Mouse (Mus musculus): ENCODE data around the gene Kcne3.

The Kcne3 gene

DNA sequence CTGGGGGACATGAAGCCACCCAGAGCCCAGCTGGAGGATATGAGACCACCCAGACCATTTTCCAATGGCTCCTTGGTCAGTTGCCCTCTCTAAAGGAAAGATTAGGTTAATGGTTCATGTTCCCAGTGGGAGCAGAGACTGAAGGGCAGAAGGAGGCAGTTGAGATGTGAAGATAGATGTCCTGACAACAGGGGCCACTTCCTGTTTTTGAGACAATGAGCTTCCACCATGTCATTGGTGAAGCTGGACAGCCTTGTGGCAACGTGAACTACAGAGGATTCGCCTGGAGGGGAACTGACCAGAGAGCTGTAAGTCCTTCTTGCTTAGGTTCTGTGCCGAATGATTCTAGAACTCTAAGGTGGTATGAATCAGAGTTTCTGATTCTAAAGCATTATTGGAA, at the start of gene Kcne3:
Gene Kcne3 (plus strand): TSS at position 234 of the 400 bp plus-strand sequence.
- no peak for DNase-seq

- no peak for DNase-seq
Observed at GRCm38 (mm10) chr7:100126514-100126913, 49.8 kb upstream of the Kcne3 start.

DNA sequence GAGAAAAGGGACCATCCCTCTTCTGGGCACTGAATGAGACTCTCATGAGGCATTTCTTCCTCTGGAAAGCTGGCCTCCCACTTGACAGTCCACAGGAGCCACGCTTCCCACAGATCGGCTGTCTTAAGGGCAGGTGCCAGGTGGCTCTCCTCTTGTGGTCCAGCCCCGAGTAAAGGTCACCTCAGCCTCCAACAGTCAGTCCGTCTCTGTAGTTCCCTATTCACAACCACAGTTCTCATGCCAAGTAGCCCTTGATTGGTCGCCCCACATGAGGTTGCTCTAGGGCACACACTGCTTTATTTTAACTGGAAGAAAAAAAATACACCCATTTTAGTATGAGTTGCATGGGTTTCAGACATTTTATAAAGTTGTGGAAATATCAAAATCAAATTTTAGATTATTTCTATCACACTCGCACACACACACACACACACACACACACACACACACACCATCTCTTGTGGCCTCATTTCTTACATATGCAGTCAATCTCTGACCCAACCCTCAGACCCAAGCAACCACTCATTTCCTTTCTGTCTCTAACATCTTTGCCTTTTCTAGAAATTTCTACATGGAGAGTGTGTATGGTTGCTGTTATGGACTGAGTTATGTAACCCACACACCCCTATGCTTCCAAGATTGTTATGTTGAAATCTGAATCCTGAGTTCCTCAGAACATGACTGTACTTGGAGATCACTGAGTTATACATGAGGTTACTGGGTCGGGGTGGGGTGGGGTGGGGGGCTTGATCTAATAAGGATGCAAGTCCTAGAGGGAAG, 47.9 kb upstream of the Kcne3 start:
- no peak for DNase-seq

DNA sequence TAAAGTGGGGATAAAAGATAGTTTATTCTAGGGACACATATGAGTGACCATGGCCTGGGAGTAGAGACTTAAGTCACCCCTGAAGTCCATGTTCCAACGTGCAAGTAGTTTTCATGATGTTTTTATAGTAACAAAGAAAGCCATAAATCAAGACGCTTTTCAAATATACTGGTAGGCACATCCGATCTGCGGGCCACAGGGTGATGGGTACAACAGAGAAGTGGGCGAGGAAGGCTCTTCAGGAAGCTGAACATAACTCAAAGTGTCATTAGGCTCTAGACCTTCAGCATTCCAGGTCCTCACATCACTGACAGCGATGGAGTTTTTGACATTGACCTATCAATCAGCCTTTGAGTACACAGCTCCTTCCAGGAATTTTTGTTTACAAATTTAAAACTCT, 45.7 kb upstream of the Kcne3 start:
- DNase-seq = no peak

- no peak for DNase-seq
Observed at GRCm38 (mm10) chr7:100132379-100132778, 43.9 kb upstream of the Kcne3 start.

DNA sequence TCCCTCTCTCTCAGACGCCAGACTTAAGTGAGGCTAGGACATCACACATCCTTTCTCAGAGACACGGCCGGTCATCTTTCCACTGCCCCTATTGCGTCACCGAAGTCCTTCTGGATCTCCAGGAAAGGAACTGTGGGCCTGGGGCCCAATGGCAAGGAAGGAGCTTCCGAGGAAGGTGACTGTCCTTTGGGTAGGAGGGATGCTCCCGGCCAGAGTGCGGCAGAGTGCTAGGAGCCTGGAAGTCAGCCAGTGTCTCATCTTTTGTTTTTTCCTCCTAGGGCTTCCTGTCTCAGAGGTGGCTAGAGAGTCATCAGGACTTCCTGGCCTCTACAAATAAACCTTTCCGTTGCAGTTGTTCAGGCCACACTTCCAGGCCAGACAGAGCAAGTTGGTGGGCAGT, 39.3 kb upstream of the Kcne3 start:
- no peak for DNase-seq

DNA sequence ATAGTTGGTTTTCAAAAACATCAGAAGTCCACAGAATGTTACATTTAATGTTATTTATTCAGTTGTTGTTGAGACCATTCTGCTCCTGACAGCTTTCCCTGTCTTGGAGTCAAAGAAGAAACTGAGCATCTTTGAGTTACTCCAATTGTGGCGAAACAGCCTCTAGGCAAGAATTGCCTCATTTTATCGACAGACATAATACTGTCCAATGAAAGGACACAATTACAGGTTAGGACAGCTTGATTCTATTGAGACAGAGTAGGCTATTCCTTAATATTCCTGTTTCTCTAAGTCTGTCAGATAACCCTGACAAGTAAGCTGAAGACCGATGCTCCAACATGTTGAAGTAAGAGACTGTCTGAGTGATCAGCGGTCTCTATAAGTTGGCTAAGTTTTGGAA, 38.2 kb upstream of the Kcne3 start:
- DNase-seq = no peak

- no peak for DNase-seq
Observed at GRCm38 (mm10) chr7:100140591-100140990, 35.7 kb upstream of the Kcne3 start.

GRCm38 (mm10) chr7:100148586-100148985, 27.7 kb upstream of the Kcne3 start:
- DNase-seq = no peak

DNA sequence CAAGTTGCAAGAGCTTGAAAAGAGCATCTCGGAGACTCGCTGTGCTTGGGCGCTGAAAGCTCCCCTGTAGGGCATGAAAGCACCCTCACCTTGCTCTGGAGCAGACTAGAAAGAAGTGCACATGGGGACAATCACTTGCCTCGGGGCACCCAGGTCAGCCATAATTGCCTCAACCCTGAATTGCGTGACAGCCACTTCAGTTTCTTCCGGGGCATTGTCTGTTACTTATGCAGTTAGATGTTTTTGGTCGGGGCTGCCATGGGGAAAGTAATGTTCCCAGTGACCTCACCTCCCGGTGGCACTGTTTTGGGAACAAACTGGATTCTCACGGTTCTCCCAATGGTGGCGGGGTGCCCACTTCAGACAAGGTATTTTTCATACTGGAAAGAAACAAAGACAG, 26.2 kb upstream of the Kcne3 start:
- DNase-seq = no peak

DNA sequence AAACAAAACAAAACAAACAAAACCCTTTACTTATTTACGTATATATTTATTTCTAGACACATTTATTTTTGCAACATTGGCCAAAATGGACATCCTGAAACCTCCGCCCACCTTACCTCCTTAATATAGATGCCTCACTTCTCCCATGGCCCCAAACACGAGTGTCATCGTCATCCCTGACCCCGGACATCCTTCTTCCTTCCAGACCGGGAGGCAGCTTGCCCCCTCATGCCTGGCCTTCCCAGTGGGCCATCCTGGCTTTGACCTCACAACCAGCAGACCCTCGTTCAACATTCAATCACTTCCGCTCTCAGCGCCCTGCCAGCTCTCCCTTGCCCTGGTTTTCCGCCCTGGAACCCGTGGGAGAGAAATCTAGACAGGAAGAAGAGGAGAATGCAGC, 25.7 kb upstream of the Kcne3 start:
- no peak for DNase-seq

DNA sequence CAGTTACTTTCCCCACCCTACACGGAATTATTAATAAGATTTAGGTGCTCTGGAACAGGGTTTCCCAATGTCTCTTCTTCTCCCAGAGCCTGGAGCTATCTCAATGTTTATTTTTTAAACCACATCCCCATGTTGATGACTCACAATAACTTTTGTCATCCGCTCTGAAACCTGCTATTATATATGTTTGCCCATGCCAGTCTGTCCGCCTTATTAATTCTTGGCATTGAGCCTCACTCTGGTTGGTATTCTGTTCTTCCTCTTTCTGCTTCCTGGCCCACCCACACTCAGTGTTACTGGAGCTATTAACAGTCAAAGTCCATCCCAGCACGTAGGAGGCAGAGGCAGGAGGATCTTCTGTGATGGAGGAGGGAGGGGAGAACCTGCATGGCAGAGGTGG, 18.6 kb upstream of the Kcne3 start:
- no peak for DNase-seq

GRCm38 (mm10) chr7:100159105-100159841, 17.0 kb upstream of the Kcne3 start, which contains the start of gene Lipt2:
TSS of gene Lipt2 (plus strand) at chr7:100159277.
- peak; percentile 94 for DNase-seq

DNA sequence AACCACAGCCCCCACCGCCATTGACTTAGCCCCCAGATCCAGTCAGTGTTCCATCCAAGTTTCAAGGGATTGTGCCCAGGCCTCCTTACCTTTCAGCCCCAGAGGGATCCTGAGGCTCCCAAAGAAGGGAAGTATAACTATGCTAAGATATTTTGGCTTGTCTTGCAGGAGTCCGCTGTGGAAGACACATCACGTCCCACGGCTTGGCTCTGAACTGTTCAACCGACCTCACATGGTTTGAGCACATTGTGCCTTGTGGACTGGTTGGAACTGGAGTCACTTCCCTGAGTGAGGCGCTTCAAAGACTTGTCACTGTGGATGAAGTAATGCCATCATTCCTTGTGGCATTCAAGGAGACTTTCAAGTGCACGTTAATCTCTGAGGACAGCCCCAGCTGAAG, 16.3 kb upstream of the Kcne3 start:
- peak; percentile 12 for DNase-seq

DNA sequence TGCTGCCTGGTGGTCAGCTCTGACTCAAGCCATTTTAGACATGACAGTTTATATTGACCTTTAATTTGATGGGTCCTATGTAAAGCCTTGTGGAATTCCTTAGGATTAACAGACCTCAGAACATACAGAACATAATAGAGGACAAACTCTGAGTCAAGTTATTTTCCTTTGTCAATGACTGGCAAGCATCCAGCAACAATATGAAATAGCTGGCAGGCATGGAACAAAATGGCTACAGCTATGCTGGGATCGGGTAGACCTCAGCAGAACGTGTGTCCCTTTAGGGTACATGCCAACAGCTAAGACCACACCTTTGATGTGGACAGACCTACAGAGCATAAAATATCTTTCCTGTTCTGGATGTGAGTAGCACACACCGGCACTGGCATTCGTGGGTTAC, 12.8 kb upstream of the Kcne3 start:
- no peak for DNase-seq

DNA sequence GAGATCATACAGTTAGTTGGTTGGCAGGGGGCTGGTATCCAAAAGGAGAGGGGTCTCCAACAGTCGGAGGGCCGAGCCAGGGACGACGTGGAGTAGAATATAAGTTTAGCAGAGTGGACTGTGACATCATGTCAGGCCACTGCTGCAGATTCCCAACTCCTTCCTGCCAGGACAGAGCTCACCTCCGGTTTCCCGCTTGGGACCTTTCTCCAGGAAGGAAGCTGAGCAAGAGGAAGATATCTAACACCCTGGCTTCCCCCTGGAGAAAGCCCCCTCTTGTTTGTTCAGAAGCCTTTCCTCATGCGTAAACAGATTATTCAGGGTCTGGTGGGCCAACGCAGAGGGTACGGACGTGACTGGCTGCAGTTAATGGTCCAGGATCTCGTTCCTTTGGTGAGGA, 7.6 kb upstream of the Kcne3 start:
- no peak for DNase-seq

GRCm38 (mm10) chr7:100170756-100171155, 5.5 kb upstream of the Kcne3 start:
- DNase-seq = no peak

GRCm38 (mm10) chr7:100178016-100178890, 2.0 kb downstream of the Kcne3 start:
- DNase-seq = peak; percentile 53

- DNase-seq = no peak
Observed at GRCm38 (mm10) chr7:100178891-100179233, 2.6 kb downstream of the Kcne3 start.

DNA sequence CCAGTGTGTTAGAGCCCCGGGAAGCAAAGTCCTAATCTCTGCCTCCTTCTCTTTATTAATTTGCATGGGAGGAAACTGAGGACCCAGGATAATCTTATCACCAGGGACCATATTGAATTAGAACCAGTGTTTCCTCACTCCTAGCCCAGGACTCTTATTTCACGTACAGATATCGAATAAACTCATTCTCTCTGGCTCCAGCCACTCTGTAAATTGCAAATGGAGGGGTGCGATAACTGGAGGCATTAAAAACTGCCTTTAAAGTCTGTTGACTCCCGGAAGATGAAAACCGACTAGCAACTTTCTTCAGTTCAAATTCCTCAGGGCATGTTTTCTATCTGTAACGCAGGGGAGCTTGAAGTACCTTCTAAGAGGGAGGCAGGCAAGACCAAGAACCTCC, 3.1 kb downstream of the Kcne3 start:
- DNase-seq = no peak

DNA sequence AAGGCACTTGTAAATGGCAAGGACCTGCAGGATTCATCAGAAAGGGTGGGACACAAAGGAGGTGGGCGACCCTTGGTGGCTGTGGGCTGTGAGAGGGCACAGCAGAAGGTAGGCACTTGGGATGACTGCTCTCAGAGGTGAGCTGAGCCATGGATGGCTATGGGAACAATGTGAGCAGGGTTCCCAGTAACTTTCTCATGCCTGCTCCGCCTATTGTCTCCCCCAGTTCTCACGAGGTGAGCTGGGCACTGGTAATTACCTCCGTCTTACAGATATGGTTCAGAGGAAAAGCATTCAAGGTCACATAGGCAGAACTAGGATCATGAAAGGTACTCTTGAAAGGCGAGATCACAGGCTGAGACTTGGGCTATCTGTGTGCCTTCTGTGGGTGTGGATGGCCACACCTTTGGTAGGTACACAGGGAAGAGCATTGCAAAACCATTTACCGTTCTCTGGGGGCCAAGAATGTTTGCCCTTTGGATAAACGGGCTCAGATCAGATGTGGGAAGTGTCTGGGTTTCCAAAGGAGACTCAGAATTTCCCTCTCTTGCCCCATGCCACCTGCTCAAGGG, 3.6 kb downstream of the Kcne3 start:
- DNase-seq = no peak

DNA sequence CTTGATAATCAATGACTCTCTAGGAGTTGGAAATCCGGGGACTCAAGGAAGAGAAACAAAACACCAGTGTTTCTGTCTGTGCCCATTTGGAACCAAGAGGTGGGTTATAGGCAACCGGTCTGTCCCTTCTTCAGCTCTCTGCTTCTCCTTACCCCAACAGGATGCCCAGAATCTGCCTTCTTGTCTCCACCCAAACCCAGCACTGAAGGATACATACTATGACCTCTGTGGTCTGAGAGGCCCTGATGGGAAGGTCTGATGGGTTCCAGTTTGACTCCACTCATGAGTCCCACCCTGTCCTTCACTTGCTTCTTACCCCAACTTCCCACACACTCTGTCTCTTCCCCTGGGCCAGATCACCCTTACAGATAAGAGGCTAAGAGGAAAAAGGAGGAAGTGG, 4.9 kb downstream of the Kcne3 start:
- DNase-seq = no peak

DNA sequence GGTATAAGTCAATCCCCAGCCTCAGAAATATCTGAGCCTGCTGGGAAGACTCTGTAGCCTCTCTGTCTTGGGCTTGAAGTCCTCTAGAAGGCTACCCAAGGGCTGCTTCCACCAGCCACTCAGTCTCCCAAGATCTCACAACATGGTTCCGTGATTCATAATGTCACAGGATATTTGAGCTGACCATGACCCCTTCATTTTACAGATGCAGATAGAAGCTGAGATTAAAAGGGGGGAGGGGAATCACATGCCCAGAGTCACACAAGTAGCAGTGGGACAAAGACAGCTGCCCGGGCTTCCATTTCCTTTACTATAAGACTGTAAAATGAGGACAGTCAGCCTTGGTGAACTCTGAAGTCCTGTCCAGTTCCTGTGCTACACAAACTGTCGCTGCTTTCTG, 5.3 kb downstream of the Kcne3 start:
- no peak for DNase-seq
